Mouse (Mus musculus) inflammation-experienced regulatory T-cells, adult 6 months (primary cell): ENCODE results near the gene Nupr1l. TPM values are rescaled to one million over a fixed set of nuclear protein-coding genes. Genes with fewer than 3 reads are reported as not detected.

Source experiments
- polyA plus RNA-seq, 3 experiments: library from polyadenylated mRNA; unstranded; fragments of 100-300 nt; shearing (Covaris generic); gene quantifications; one replicate each; pipeline ENCODE4 v1.2.1; 2017

Gene Nupr1l
- polyA plus RNA-seq, 3 experiments from 2014 or later: 1.8 TPM; not detected in 2

Other genes starting within 250 kb of the Nupr1l start
- gene Zfp11, start 238.4 kb upstream of the Nupr1l start, polyA plus RNA-seq: 1 to 10 TPM; 4.6 to 5.1 (median 4.8) TPM
- not detected for gene Sept14, start 200.0 kb upstream of the Nupr1l start, polyA plus RNA-seq
- 100 to 1,000 TPM; 109 to 124 (median 117) TPM for gene Mrps17, start 193.0 kb upstream of the Nupr1l start, polyA plus RNA-seq
- 10 to 100 TPM; 52.3 to 79.8 (median 79.6) TPM for gene Nipsnap2, start 183.5 kb upstream of the Nupr1l start, polyA plus RNA-seq
- 10 to 100 TPM; 43.6 to 79.5 (median 54.1) TPM for gene Psph, start 121.1 kb upstream of the Nupr1l start, polyA plus RNA-seq
- 10 to 100 TPM; 16.5 to 27.1 (median 21.7) TPM for gene Sumf2, start 61.6 kb upstream of the Nupr1l start, polyA plus RNA-seq
- 100 to 1,000 TPM; 317 to 466 (median 338) TPM for gene Chchd2, start 21.1 kb upstream of the Nupr1l start, polyA plus RNA-seq
- gene Zbed5, start 12.8 kb upstream of the Nupr1l start, polyA plus RNA-seq: 1 to 10 TPM in 2 of 3 experiments, under 1 TPM in 1; 0.60 to 2.3 (median 1.5) TPM
- gene Phkg1, start 10.0 kb upstream of the Nupr1l start, polyA plus RNA-seq: under 1 TPM; 0.23 to 0.52 (median 0.38) TPM
- 1 to 10 TPM; 3.5 to 4.8 (median 4.4) TPM for gene Vkorc1l1, start 33.4 kb downstream of the Nupr1l start, polyA plus RNA-seq
- 10 to 100 TPM; 42.3 to 50.6 (median 45.0) TPM for gene Gusb, start 94.5 kb downstream of the Nupr1l start, polyA plus RNA-seq
- gene Asl, start 120.7 kb downstream of the Nupr1l start, polyA plus RNA-seq: 100 to 1,000 TPM in 2 of 3 experiments, 10 to 100 TPM in 1; 92.0 to 107 (median 100) TPM
- 10 to 100 TPM; 58.3 to 70.9 (median 58.4) TPM for gene Crcp, start 120.8 kb downstream of the Nupr1l start, polyA plus RNA-seq
- gene Tpst1, start 164.8 kb downstream of the Nupr1l start, polyA plus RNA-seq: 1 to 10 TPM; 1.9 to 2.2 (median 2.0) TPM
- gene Kctd7, start 236.3 kb downstream of the Nupr1l start, polyA plus RNA-seq: 1 to 10 TPM; 2.1 to 3.0 (median 3.0) TPM